Mouse (Mus musculus) CH12.LX (cell line): Measurements from ENCODE around the gene Cct2. TPM values are rescaled to one million over a fixed set of nuclear protein-coding genes. Genes with fewer than 3 reads are reported as not detected.

Experiments used
- DNase-seq: peaks from one replicate; pipeline ENCODE4 v3.0.0-alpha.2; 2013; ENCODE audit errors: extremely low read depth
- H3K27ac ChIP-seq: 2 replicates; pipeline ENCODE4 v1.5.1; 2012; ENCODE audit warnings: low read depth, mild to moderate bottlenecking, control low read depth, moderate library complexity; ENCODE audit not compliant: insufficient read depth
- H3K27me3 ChIP-seq: replicated peaks from 2 replicates; pipeline ENCODE3; 2012; ENCODE audit warnings: inconsistent platforms
- H3K36me3 ChIP-seq, 2 experiments: replicated peaks in 1 of 2; 2 replicates each; pipeline versions ENCODE3 to v1.6.1; 2012; ENCODE audit warnings: inconsistent platforms in 1 of 2, low read length in 1 of 2, mild to moderate bottlenecking in 1 of 2, mixed read lengths in 1 of 2, moderate library complexity in 1 of 2; ENCODE audit not compliant: control insufficient read depth in 1 of 2, insufficient read depth in 1 of 2
- H3K4me1 ChIP-seq, 2 experiments: 2 replicates each; pipeline ENCODE4 v1.6.1; 2012; ENCODE audit warnings: inconsistent platforms in 1 of 2, moderate library complexity in 1 of 2; ENCODE audit not compliant: insufficient read depth in 2 of 2, control insufficient read depth in 1 of 2
- H3K4me2 ChIP-seq: 2 replicates; pipeline ENCODE4 v1.6.1; 2012; ENCODE audit warnings: low read depth, mild to moderate bottlenecking, control low read depth; ENCODE audit not compliant: poor library complexity, insufficient read depth, severe bottlenecking
- H3K4me3 ChIP-seq, 3 experiments: fragments of 150-350 bp in 1 of 3; sonication (generic) in 1 of 3; replicated peaks in 1 of 3; 2 replicates each; pipeline versions ENCODE3 to v1.5.1; 2011 to 2012; ENCODE audit warnings: low read depth in 2 of 3, low read length in 2 of 3, mild to moderate bottlenecking in 2 of 3, moderate library complexity in 2 of 3, control low read depth in 1 of 3, improper control_type of control experiment in 1 of 3, inconsistent platforms in 1 of 3, mixed read lengths in 1 of 3; ENCODE audit not compliant: poor library complexity in 1 of 3
- H3K79me2 ChIP-seq: replicated peaks from 2 replicates; pipeline ENCODE4 v1.6.1; 2012; ENCODE audit warnings: mild to moderate bottlenecking, moderate library complexity; ENCODE audit not compliant: control insufficient read depth, poor library complexity, insufficient read depth, severe bottlenecking; ENCODE audit errors: extremely low read depth
- H3K9ac ChIP-seq: 2 replicates; pipeline ENCODE4 v1.6.1; 2012; ENCODE audit warnings: low read depth, mild to moderate bottlenecking, control low read depth, moderate library complexity; ENCODE audit not compliant: insufficient read depth
- H3K9me3 ChIP-seq: replicated peaks from 2 replicates; pipeline ENCODE3; 2012; ENCODE audit warnings: low read length, inconsistent platforms, mixed read lengths
- BHLHE40 ChIP-seq: IDR thresholded peaks from 2 replicates; pipeline ENCODE4 v1.6.1; 2011; ENCODE audit warnings: mild to moderate bottlenecking, low read depth, low read length, improper control_type of control experiment
- CHD2 ChIP-seq: IDR thresholded peaks from 2 replicates; pipeline ENCODE4 v1.6.1; 2011; ENCODE audit warnings: low read length, improper control_type of control experiment
- CTCF ChIP-seq, 2 experiments: IDR thresholded peaks in 1 of 2; conservative IDR thresholded peaks in 1 of 2; 2 replicates each; pipeline ENCODE4 v1.5.1; 2011 to 2012; ENCODE audit warnings: low read depth in 2 of 2, low read length in 2 of 2, improper control_type of control experiment in 1 of 2, inconsistent platforms in 1 of 2, mild to moderate bottlenecking in 1 of 2, moderate library complexity in 1 of 2
- EP300 ChIP-seq: IDR thresholded peaks from 2 replicates; pipeline ENCODE4 v1.6.1; 2011; ENCODE audit warnings: low read length, improper control_type of control experiment
- ETS1 ChIP-seq: conservative IDR thresholded peaks from 2 replicates; pipeline ENCODE4 v1.6.1; 2012; ENCODE audit warnings: low read depth, mild to moderate bottlenecking, inconsistent platforms, low read length, improper control_type of control experiment, moderate library complexity
- GABPA ChIP-seq: IDR thresholded peaks from 2 replicates; pipeline ENCODE4 v1.6.1; 2012; ENCODE audit warnings: low read depth, low read length, improper control_type of control experiment, inconsistent platforms; ENCODE audit not compliant: insufficient replicate concordance
- IRF4 ChIP-seq: IDR thresholded peaks from 2 replicates; pipeline ENCODE4 v1.6.1; 2014; ENCODE audit warnings: low read depth, mild to moderate bottlenecking, inconsistent platforms, low read length, improper control_type of control experiment
- JUN ChIP-seq: IDR thresholded peaks from 2 replicates; pipeline ENCODE4 v1.6.1; 2011; ENCODE audit warnings: low read depth, mild to moderate bottlenecking, low read length, improper control_type of control experiment, moderate library complexity; ENCODE audit not compliant: insufficient read depth
- JUND ChIP-seq: conservative IDR thresholded peaks from 2 replicates; pipeline ENCODE4 v1.6.1; 2011; ENCODE audit warnings: low read depth, low read length, improper control_type of control experiment
- MAX ChIP-seq: IDR thresholded peaks from 2 replicates; pipeline ENCODE4 v1.6.1; 2011; ENCODE audit warnings: low read length, improper control_type of control experiment
- MAZ ChIP-seq: IDR thresholded peaks from 2 replicates; pipeline ENCODE4 v1.6.1; 2012; ENCODE audit warnings: low read depth, mild to moderate bottlenecking, inconsistent platforms, low read length, improper control_type of control experiment, moderate library complexity
- NELFE ChIP-seq: IDR thresholded peaks from 2 replicates; pipeline ENCODE4 v1.6.1; 2011; ENCODE audit warnings: low read depth, low read length, improper control_type of control experiment
- PAX5 ChIP-seq: IDR thresholded peaks from 2 replicates; pipeline ENCODE4 v1.6.1; 2012; ENCODE audit warnings: low read length, inconsistent platforms, mixed read lengths
- POLR2A ChIP-seq: IDR thresholded peaks from 2 replicates; pipeline ENCODE4 v1.6.1; 2011; ENCODE audit warnings: low read depth, mild to moderate bottlenecking, improper control_type of control experiment, low read length
- POLR2AphosphoS2 ChIP-seq: IDR thresholded peaks from 2 replicates; pipeline ENCODE4 v1.6.1; 2011; ENCODE audit warnings: low read depth, low read length, improper control_type of control experiment
- RAD21 ChIP-seq: IDR thresholded peaks from 2 replicates; pipeline ENCODE4 v1.6.1; 2011; ENCODE audit warnings: low read depth, mild to moderate bottlenecking, low read length, improper control_type of control experiment, moderate library complexity
- SMC3 ChIP-seq: IDR thresholded peaks from 2 replicates; pipeline ENCODE4 v1.6.1; 2011; ENCODE audit warnings: low read depth, low read length, improper control_type of control experiment
- TBP ChIP-seq: conservative IDR thresholded peaks from 2 replicates; pipeline ENCODE4 v1.6.1; 2011; ENCODE audit warnings: low read depth, low read length, improper control_type of control experiment
- UBTF ChIP-seq: IDR thresholded peaks from 2 replicates; pipeline ENCODE4 v1.6.1; 2012; ENCODE audit warnings: low read depth, mild to moderate bottlenecking, inconsistent platforms, low read length, improper control_type of control experiment, moderate library complexity
- USF1 ChIP-seq: IDR thresholded peaks from 2 replicates; pipeline ENCODE4 v1.6.1; 2014; ENCODE audit warnings: low read depth, mild to moderate bottlenecking, inconsistent platforms, low read length, improper control_type of control experiment
- ZMIZ1 ChIP-seq: IDR thresholded peaks from 2 replicates; pipeline ENCODE4 v1.6.1; 2012; ENCODE audit warnings: low read depth, mild to moderate bottlenecking, inconsistent platforms, low read length, improper control_type of control experiment
- dilution Hi-C: fragments of 300-500 bp; cut with MboI; formaldehyde crosslinking; loops from 2 replicates; pipeline ENCODE4 v1.14.3; 2020; ENCODE audit warnings: low sequenced_read_pairs; ENCODE audit not compliant: extremely low pct_unique_long_range_greater_than_20kb, extremely low pct_ligation_motif_present
- in situ Hi-C: fragments of 300-500 bp; cut with MboI; formaldehyde crosslinking; loops from 3 replicates; pipeline ENCODE4 v1.14.3; 2019; ENCODE audit warnings: low sequenced_read_pairs, low pct_ligation_motif_present, low pct_unique_long_range_greater_than_20kb, mixed read lengths
- polyA plus RNA-seq: library from polyadenylated mRNA; unstranded; fragments of >175 nt; gene quantifications from 2 replicates; pipeline ENCODE4 v1.2.1, GENCODE M21; 2012; ENCODE audit warnings: low read depth; ENCODE audit not compliant: insufficient read length
- total RNA-seq, 2 experiments: library from RNA; depleted of rRNA; stranded (reverse); fragments of 300-350 nt in 1 of 2; fragments of >200 nt in 1 of 2; gene quantifications; 2 replicates each; pipeline ENCODE4 v1.2.3; 2012 to 2014

Cct2 gene
- total and polyA plus RNA-seq, 3 experiments: 448 to 901 (median 889) TPM

- H3K4me2 ChIP-seq: no peak overlapping the region
- H3K27ac ChIP-seq: no peak overlapping the region
- no peak for DNase-seq
- H3K4me1 ChIP-seq: peaks cover 9 to 19% of the 10 kb centered on the region in 2 experiments; a peak in 3 of 4 replicates
- H3K9me3 ChIP-seq: no peaks in the 10 kb centered on the region
- H3K36me3 ChIP-seq: peaks cover 89 to 99% of the 10 kb centered on the region in 2 experiments
- peaks cover 30% of the 10 kb centered on the region for H3K79me2 ChIP-seq
- dilution Hi-C loops: no loop called here
- H3K27me3 ChIP-seq: no peaks in the 10 kb centered on the region
- TF ChIP-seq ETS1 (no peak), TBP (no peak), CTCF (conservative IDR thresholded peaks at IDR 0.05 in 1 of 2, IDR thresholded peaks at IDR 0.05 in 1 of 2; ENCODE audit: low read depth in 2 of 2, low read length in 2 of 2) (peak in 1 of 2 experiments; percentile 49; a peak in 2 of 4 replicates)
- H3K9ac ChIP-seq: no peak overlapping the region
- in situ Hi-C loops: loop anchor here (5.0 kb wide), 1 partner anchor 147 kb away; no protein-coding TSS in a partner anchor
- H3K4me3 ChIP-seq: no peak overlapping the region
These were observed 7.9 kb downstream of the Cct2 start for GRCm38 (mm10) chr10:117055668-117056067.

GRCm38 (mm10) chr10:117049961-117050597, 13.5 kb downstream of the Cct2 start:
- in situ Hi-C loops: loop anchor here (25.0 kb wide), 1 partner anchor 713 kb away; no protein-coding TSS in a partner anchor
- peaks cover 52 to 81% of the 10 kb centered on the region in 2 experiments for H3K36me3 ChIP-seq
- no peak for DNase-seq
- H3K4me1 ChIP-seq: no peaks in the 10 kb centered on the region
- H3K9ac ChIP-seq: no peak overlapping the region
- peaks cover 2% of the 10 kb centered on the region; the same call in 1 of the 2 replicates for H3K79me2 ChIP-seq
- H3K4me3 ChIP-seq: no peak overlapping the region
- no peaks in the 10 kb centered on the region for H3K27me3 ChIP-seq
- no peaks in the 10 kb centered on the region for H3K9me3 ChIP-seq
- H3K27ac ChIP-seq: no peak overlapping the region
- dilution Hi-C loops: no loop called here
- no peak overlapping the region for H3K4me2 ChIP-seq
- TF ChIP-seq POLR2A (no peak), GABPA (no peak), SMC3 (no peak), BHLHE40 (no peak), EP300 (no peak), MAZ (no peak), ZMIZ1 (no peak), CHD2 (no peak), IRF4 (no peak), PAX5 (no peak), JUND (no peak), POLR2AphosphoS2 (no peak), JUN (no peak), TBP (no peak), RAD21 (no peak), USF1 (no peak), NELFE (no peak), MAX (no peak), UBTF (no peak)
